In genomic region chr17:56131814-56132213, GRCm38 (mm10) we compare ENCODE assay signal across 8 mouse cellular contexts. TPM values are rescaled to one million over a fixed set of nuclear protein-coding genes. Genes with fewer than 3 reads are reported as not detected.
A peak's percentile ranks its signal among the peaks of the same experiment; 100 is the strongest.
DNase-seq lines count a peak whose midpoint lies in the region; ATAC-seq and TF ChIP-seq lines count a peak whose summit lies in the region.

No protein-coding gene starts in this region.

- in situ Hi-C loops in CH12.LX (cut with MboI; ENCODE audit: low pct_ligation_motif_present, low pct_unique_long_range_greater_than_20kb, low sequenced_read_pairs): loop anchor here (5.0 kb wide), 1 partner anchor 130 kb away; no protein-coding TSS in a partner anchor

- H3K9me3 ChIP-seq in CH12.LX (replicated peaks; ENCODE audit: low read length): peaks cover 3% of the 10 kb centered on the region
- no peaks in the 10 kb centered on the region for H3K9me3 ChIP-seq in neural tube, embryonic 14.5 days (ENCODE audit: control insufficient read depth, low read length)

- ATAC-seq in erythroid progenitor cell, adult 5-6 weeks (replicated peaks; ENCODE audit: low FRiP score, poor library complexity, severe bottlenecking): peak; percentile 35; the same call in 1 of the 2 replicates
- 0 out of 2 replicates have a peak, but pooled peaks have one; percentile 13 for ATAC-seq in neural tube, embryonic 14.5 days (ENCODE audit: low read depth)
- ATAC-seq in megakaryocyte, adult 5-6 weeks (ENCODE audit: poor library complexity, severe bottlenecking): no peak

- peaks cover 3 to 34% of the 10 kb centered on the region in 2 experiments; a peak in 3 of 4 replicates for H3K4me1 ChIP-seq in CH12.LX (ENCODE audit: control insufficient read depth in 1 of 2, insufficient read depth in 2 of 2)
- H3K4me1 ChIP-seq in neural tube, embryonic 14.5 days (ENCODE audit: control insufficient read depth, insufficient read depth, low read length): peaks cover 15% of the 10 kb centered on the region; the same call in 1 of the 2 replicates

- TF ChIP-seq CTCF in layer of hippocampus, adult 2 months (conservative IDR thresholded peaks at IDR 0.05): peak; percentile 86
- TF ChIP-seq CTCF in CH12.LX (conservative IDR thresholded peaks at IDR 0.05 in 1 of 2, IDR thresholded peaks at IDR 0.05 in 1 of 2; ENCODE audit: low read depth in 2 of 2, low read length in 2 of 2): peak; percentile 45 to 74; a peak in 3 of 4 replicates

- no peaks in the 10 kb centered on the region for H3K79me2 ChIP-seq in CH12.LX (replicated peaks; ENCODE audit: control insufficient read depth, extremely low read depth, insufficient read depth, poor library complexity, severe bottlenecking)

- H3K4me2 ChIP-seq in CH12.LX (ENCODE audit: insufficient read depth, low read depth, poor library complexity, severe bottlenecking): no peak overlapping the region
- no peak overlapping the region for H3K4me2 ChIP-seq in neural tube, embryonic 14.5 days (ENCODE audit: low read depth, low read length)

- peaks cover 20% of the 10 kb centered on the region for H3K27me3 ChIP-seq in CH12.LX (replicated peaks)
- no peaks in the 10 kb centered on the region for H3K27me3 ChIP-seq in neural tube, embryonic 14.5 days (ENCODE audit: control insufficient read depth, insufficient read depth, low read length)

- TF ChIP-seq POLR2A in CH12.LX (IDR thresholded peaks at IDR 0.05; ENCODE audit: low read depth, low read length): no peak

- peak; percentile 9 for TF ChIP-seq RAD21 in CH12.LX (IDR thresholded peaks at IDR 0.05; ENCODE audit: low read depth, low read length)

- dilution Hi-C loops in CH12.LX (cut with MboI; ENCODE audit: extremely low pct_ligation_motif_present, extremely low pct_unique_long_range_greater_than_20kb, low sequenced_read_pairs): no loop called here

- peak in 1 of 2 experiments; percentile 78 for DNase-seq in layer of hippocampus, adult 2 months (ENCODE audit: low spot score in 2 of 2)
- DNase-seq in layer of hippocampus, postnatal 14 days (ENCODE audit: low spot score in 2 of 2): no peak
- DNase-seq in CH12.LX (ENCODE audit: extremely low read depth): peak; percentile 72
- DNase-seq in adrenal gland, postnatal 25 days: peak; percentile 82
- peak; percentile 74 to 86 for DNase-seq in kidney, postnatal 25 days

- TF ChIP-seq EP300 in CH12.LX (IDR thresholded peaks at IDR 0.05; ENCODE audit: low read length): no peak

- no peak overlapping the region for H3K4me3 ChIP-seq in layer of hippocampus, adult 2 months
- no peak overlapping the region for H3K4me3 ChIP-seq in CH12.LX (replicated peaks in 1 of 3; ENCODE audit: low read depth in 2 of 3, low read length in 2 of 3, poor library complexity in 1 of 3)
- no peak overlapping the region for H3K4me3 ChIP-seq in neural tube, embryonic 14.5 days (ENCODE audit: low read depth, low read length)

- peaks cover 0 to 25% of the 10 kb centered on the region in 2 experiments for H3K36me3 ChIP-seq in CH12.LX (replicated peaks in 1 of 2; ENCODE audit: control insufficient read depth in 1 of 2, insufficient read depth in 1 of 2, low read length in 1 of 2)
- H3K36me3 ChIP-seq in neural tube, embryonic 14.5 days (ENCODE audit: control insufficient read depth, insufficient read depth, low read length): peaks cover 29% of the 10 kb centered on the region

- 43% methylated on average over 7 of the region's 7 CpGs for WGBS in neural tube, embryonic 14.5 days

- H3K9ac ChIP-seq in CH12.LX (ENCODE audit: insufficient read depth, low read depth): no peak overlapping the region
- H3K9ac ChIP-seq in neural tube, embryonic 14.5 days (replicated peaks; ENCODE audit: low read depth, low read length): no peak overlapping the region

- H3K27ac ChIP-seq in layer of hippocampus, adult 2 months: no peak overlapping the region
- no peak overlapping the region for H3K27ac ChIP-seq in CH12.LX (ENCODE audit: insufficient read depth, low read depth)
- no peak overlapping the region for H3K27ac ChIP-seq in neural tube, embryonic 14.5 days (ENCODE audit: low read depth, low read length)

TF ChIP-seq in CH12.LX, 34 proteins besides CTCF, POLR2A, EP300 and RAD21:
- TF ChIP-seq TBP (conservative IDR thresholded peaks at IDR 0.05; ENCODE audit: low read depth, low read length) (no peak), CHD2 (IDR thresholded peaks at IDR 0.05; ENCODE audit: low read length) (no peak), MEF2A (IDR thresholded peaks at IDR 0.05; ENCODE audit: borderline replicate concordance, low read depth, low read length) (no peak), SMC3 (IDR thresholded peaks at IDR 0.05; ENCODE audit: low read depth, low read length) (peak; percentile 63), USF1 (IDR thresholded peaks at IDR 0.05; ENCODE audit: low read depth, low read length) (no peak)
TF ChIP-seq in CH12.LX: peak in this region for 1.

RNA-seq across cellular contexts. Expression of gene Sema6b, which starts 8.3 kb away (rescaled TPM):
- total RNA-seq in layer of hippocampus, adult 2 months (2021): 100 to 1,000 TPM; 125 to 133 TPM
- 100 to 1,000 TPM; 140 to 142 TPM for total RNA-seq in layer of hippocampus, postnatal 14 days (2021)
- total RNA-seq in CH12.LX (2012; rRNA removed) (1.5 and 2.2 TPM in 2 replicates), CH12.LX (2014; rRNA removed) (0.71 and 0.78 TPM in 2 replicates)
- polyA plus RNA-seq in CH12.LX (2012; ENCODE audit: insufficient read length, low read depth): 1.3 TPM in 2 replicates
- total RNA-seq in adrenal gland, postnatal 25 days (2021): 6.9 and 10.4 TPM in 2 replicates
- total RNA-seq in erythroid progenitor cell, adult 5-6 weeks (2015; ENCODE audit: low replicate concordance): 1.4 TPM in 1 of 2 replicates, not detected in the other
- total RNA-seq in erythroid progenitor cell, adult 5-6 weeks (2017; ENCODE audit: low replicate concordance): 0.83 TPM in 1 of 2 replicates, not detected in the other
- polyA plus RNA-seq in neural tube, embryonic 14.5 days (2014; fragmentation: Nextera tagmentation; extraction: Ambion mirVana): 11.8 and 13.8 TPM in 2 replicates
- total RNA-seq in megakaryocyte, adult 5-6 weeks (2015): 1.5 TPM in 2 replicates
- 2.0 and 2.7 TPM in 2 replicates for total RNA-seq in megakaryocyte, adult 5-6 weeks (2017)

RNA-seq across cellular contexts. Expression of gene Lrg1, which starts 10.0 kb away (rescaled TPM):
- total RNA-seq in layer of hippocampus, adult 2 months (2021): 1 to 10 TPM in 1 of 2 experiments, under 1 TPM in 1; 0.77 to 1.6 TPM
- under 1 TPM; 0.62 to 0.81 TPM for total RNA-seq in layer of hippocampus, postnatal 14 days (2021)
- total RNA-seq in CH12.LX (2012; rRNA removed) (not detected in 2 replicates), CH12.LX (2014; rRNA removed) (not detected in 2 replicates)
- not detected in 2 replicates for polyA plus RNA-seq in CH12.LX (2012; ENCODE audit: insufficient read length, low read depth)
- 15.1 TPM in 2 replicates for total RNA-seq in adrenal gland, postnatal 25 days (2021)
- total RNA-seq in erythroid progenitor cell, adult 5-6 weeks (2015; ENCODE audit: low replicate concordance): 1.7 and 8.6 TPM in 2 replicates
- total RNA-seq in erythroid progenitor cell, adult 5-6 weeks (2017; ENCODE audit: low replicate concordance): 3.9 and 6.9 TPM in 2 replicates
- 0.24 TPM in 2 replicates for polyA plus RNA-seq in neural tube, embryonic 14.5 days (2014; fragmentation: Nextera tagmentation; extraction: Ambion mirVana)
- 17.6 and 20.1 TPM in 2 replicates for total RNA-seq in megakaryocyte, adult 5-6 weeks (2015)
- total RNA-seq in megakaryocyte, adult 5-6 weeks (2017): 23.9 and 33.9 TPM in 2 replicates

RNA-seq across cellular contexts. Expression of gene Plin5, which starts 14.4 kb away (rescaled TPM):
- total RNA-seq in layer of hippocampus, adult 2 months (2021): under 1 TPM; 0.54 to 0.76 TPM
- 1 to 10 TPM; 1.1 to 1.4 TPM for total RNA-seq in layer of hippocampus, postnatal 14 days (2021)
- total RNA-seq in CH12.LX (2012; rRNA removed) (0.04 TPM in 1 of 2 replicates, not detected in the other), CH12.LX (2014; rRNA removed) (not detected in 2 replicates)
- polyA plus RNA-seq in CH12.LX (2012; ENCODE audit: insufficient read length, low read depth): not detected in 2 replicates
- total RNA-seq in adrenal gland, postnatal 25 days (2021): 55.3 and 57.4 TPM in 2 replicates
- total RNA-seq in erythroid progenitor cell, adult 5-6 weeks (2015; ENCODE audit: low replicate concordance): not detected in 2 replicates
- not detected in 2 replicates for total RNA-seq in erythroid progenitor cell, adult 5-6 weeks (2017; ENCODE audit: low replicate concordance)
- polyA plus RNA-seq in neural tube, embryonic 14.5 days (2014; fragmentation: Nextera tagmentation; extraction: Ambion mirVana): 0.95 and 1.9 TPM in 2 replicates
- 0.18 TPM in 1 of 2 replicates, not detected in the other for total RNA-seq in megakaryocyte, adult 5-6 weeks (2015)
- 0.45 TPM in 1 of 2 replicates, not detected in the other for total RNA-seq in megakaryocyte, adult 5-6 weeks (2017)

RNA-seq across cellular contexts. Expression of gene Plin4, which starts 22.2 kb away (rescaled TPM):
- total RNA-seq in layer of hippocampus, adult 2 months (2021): 10 to 100 TPM in 1 of 2 experiments, 1 to 10 TPM in 1; 7.5 to 10.1 TPM
- total RNA-seq in layer of hippocampus, postnatal 14 days (2021): 1 to 10 TPM; 1.3 to 2.5 TPM
- total RNA-seq in CH12.LX (2012; rRNA removed) (0.04 TPM in 2 replicates), CH12.LX (2014; rRNA removed) (not detected in 2 replicates)
- polyA plus RNA-seq in CH12.LX (2012; ENCODE audit: insufficient read length, low read depth): 0.04 TPM in 1 of 2 replicates, not detected in the other
- total RNA-seq in adrenal gland, postnatal 25 days (2021): 71.4 and 76.3 TPM in 2 replicates
- total RNA-seq in erythroid progenitor cell, adult 5-6 weeks (2015; ENCODE audit: low replicate concordance): not detected in 2 replicates
- not detected in 2 replicates for total RNA-seq in erythroid progenitor cell, adult 5-6 weeks (2017; ENCODE audit: low replicate concordance)
- polyA plus RNA-seq in neural tube, embryonic 14.5 days (2014; fragmentation: Nextera tagmentation; extraction: Ambion mirVana): 0.19 and 0.28 TPM in 2 replicates
- total RNA-seq in megakaryocyte, adult 5-6 weeks (2015): 0.09 TPM in 2 replicates
- 0.18 TPM in 1 of 2 replicates, not detected in the other for total RNA-seq in megakaryocyte, adult 5-6 weeks (2017)

RNA-seq across cellular contexts. Expression of gene Tnfaip8l1, which starts 30.5 kb away (rescaled TPM):
- 1 to 10 TPM; 5.4 to 7.0 TPM for total RNA-seq in layer of hippocampus, adult 2 months (2021)
- 1 to 10 TPM; 6.2 to 6.6 TPM for total RNA-seq in layer of hippocampus, postnatal 14 days (2021)
- total RNA-seq in CH12.LX (2012; rRNA removed) (1.9 and 2.4 TPM in 2 replicates), CH12.LX (2014; rRNA removed) (2.0 and 2.6 TPM in 2 replicates)
- 1.6 and 1.9 TPM in 2 replicates for polyA plus RNA-seq in CH12.LX (2012; ENCODE audit: insufficient read length, low read depth)
- total RNA-seq in adrenal gland, postnatal 25 days (2021): 6.2 and 7.7 TPM in 2 replicates
- 1.3 and 1.4 TPM in 2 replicates for total RNA-seq in erythroid progenitor cell, adult 5-6 weeks (2015; ENCODE audit: low replicate concordance)
- 0.26 and 1.6 TPM in 2 replicates for total RNA-seq in erythroid progenitor cell, adult 5-6 weeks (2017; ENCODE audit: low replicate concordance)
- 9.2 and 9.9 TPM in 2 replicates for polyA plus RNA-seq in neural tube, embryonic 14.5 days (2014; fragmentation: Nextera tagmentation; extraction: Ambion mirVana)
- total RNA-seq in megakaryocyte, adult 5-6 weeks (2015): 4.3 and 4.4 TPM in 2 replicates
- total RNA-seq in megakaryocyte, adult 5-6 weeks (2017): 3.2 and 4.8 TPM in 2 replicates

Comparison
In these comparisons a context has a peak if more than half of its experiments do, and no peak if none do; other contexts are left out.
1. DNase-seq: peak in CH12.LX (single experiment), adrenal gland, postnatal 25 days (single experiment) and kidney, postnatal 25 days (2 of 2); none in layer of hippocampus, postnatal 14 days (0 of 2).
2. RNA of gene Sema6b, which starts 8.3 kb away (total RNA-seq): 140 to 142 TPM in layer of hippocampus, postnatal 14 days and 125 to 133 TPM in layer of hippocampus, adult 2 months; 6.9 to 10.4 TPM in adrenal gland, postnatal 25 days, 0.71 to 2.2 TPM in CH12.LX, 1.5 to 2.7 TPM in megakaryocyte, adult 5-6 weeks and 0.83 to 1.4 TPM in erythroid progenitor cell, adult 5-6 weeks; every median in the first group is over 10 times any median in the second.
3. RNA of gene Plin5, which starts 14.4 kb away (total RNA-seq): 55.3 to 57.4 TPM in adrenal gland, postnatal 25 days; 1.1 to 1.4 TPM in layer of hippocampus, postnatal 14 days, 0.54 to 0.76 TPM in layer of hippocampus, adult 2 months, 0.18 to 0.45 TPM in megakaryocyte, adult 5-6 weeks, 0.04 TPM in CH12.LX and not detected in erythroid progenitor cell, adult 5-6 weeks; every median in the first group is over 10 times any median in the second.